Mouse (Mus musculus) MEL (cell line): ENCODE measurements at regions not wholly inside any gene's neighbourhood (a gene's known extent, or its start where the extent isn't known, plus 50 kb on each side); places are given as distances from the start of the nearest gene placed in this dataset.

Experiments used
- DNase-seq: peaks from one replicate; pipeline ENCODE4 v3.0.0; 2011; ENCODE audit warnings: low read depth, low spot score
- H3K27ac ChIP-seq: 2 replicates; pipeline ENCODE4 v1.5.1; 2012; ENCODE audit warnings: low read depth, mild to moderate bottlenecking, control low read depth, low read length, moderate library complexity; ENCODE audit not compliant: control insufficient read depth
- H3K27me3 ChIP-seq, 2 experiments: fragments of 150-350 bp in 1 of 2; sonication (generic) in 1 of 2; 2 replicates each; pipeline ENCODE4 v1.6.1; 2012; ENCODE audit warnings: low read length in 2 of 2, mild to moderate bottlenecking in 2 of 2, improper control_type of control experiment in 1 of 2, moderate library complexity in 1 of 2; ENCODE audit not compliant: insufficient read depth in 2 of 2, control insufficient read depth in 1 of 2
- H3K36me3 ChIP-seq, 2 experiments: 2 replicates each; pipeline ENCODE4 v1.6.1; 2012 to 2014; ENCODE audit warnings: low read length in 2 of 2, improper control_type of control experiment in 1 of 2, inconsistent platforms in 1 of 2, mild to moderate bottlenecking in 1 of 2; ENCODE audit not compliant: insufficient read depth in 2 of 2, control insufficient read depth in 1 of 2
- H3K4me1 ChIP-seq, 2 experiments: fragments of 150-350 bp in 1 of 2; sonication (generic) in 1 of 2; 2 replicates each; pipeline ENCODE4 v1.6.1; 2012; ENCODE audit warnings: low read length in 2 of 2, improper control_type of control experiment in 1 of 2, mild to moderate bottlenecking in 1 of 2; ENCODE audit not compliant: insufficient read depth in 2 of 2, control insufficient read depth in 1 of 2
- H3K4me3 ChIP-seq, 2 experiments: fragments of 150-350 bp in 1 of 2; sonication (generic) in 1 of 2; 2 replicates each; pipeline ENCODE4 v1.5.1; 2012; ENCODE audit warnings: low read depth in 2 of 2, low read length in 2 of 2, mild to moderate bottlenecking in 2 of 2, moderate library complexity in 2 of 2, control low read depth in 1 of 2, improper control_type of control experiment in 1 of 2; ENCODE audit not compliant: control insufficient read depth in 1 of 2, insufficient read depth in 1 of 2
- H3K79me2 ChIP-seq: 2 replicates; pipeline ENCODE4 v1.6.1; 2012; ENCODE audit warnings: mild to moderate bottlenecking, low read length, moderate library complexity; ENCODE audit not compliant: control insufficient read depth, poor library complexity, insufficient read depth
- H3K9ac ChIP-seq: 2 replicates; pipeline ENCODE4 v1.6.1; 2012; ENCODE audit warnings: low read depth, mild to moderate bottlenecking, control low read depth, low read length, moderate library complexity; ENCODE audit not compliant: control insufficient read depth, poor library complexity, severe bottlenecking
- H3K9me3 ChIP-seq: fragments of 150-350 bp; sonication (generic); replicated peaks from 2 replicates; pipeline ENCODE4 v1.6.1; 2012; ENCODE audit warnings: mild to moderate bottlenecking, low read length, improper control_type of control experiment, moderate library complexity; ENCODE audit not compliant: insufficient read depth
- CTCF ChIP-seq, 3 experiments: IDR thresholded peaks in 2 of 3; conservative IDR thresholded peaks in 1 of 3; 2 replicates each; pipeline ENCODE4 v1.5.1; 2011 to 2012; ENCODE audit warnings: low read length in 3 of 3, low read depth in 2 of 3, mild to moderate bottlenecking in 2 of 3, improper control_type of control experiment in 1 of 3, inconsistent platforms in 1 of 3, mixed read lengths in 1 of 3, moderate library complexity in 1 of 3; ENCODE audit not compliant: control insufficient read depth in 1 of 3, insufficient read depth in 1 of 3, poor library complexity in 1 of 3, severe bottlenecking in 1 of 3
- ELF1 ChIP-seq: IDR thresholded peaks from 2 replicates; pipeline ENCODE4 v1.6.1; 2014; ENCODE audit warnings: low read depth, mild to moderate bottlenecking, inconsistent platforms, low read length, improper control_type of control experiment, moderate library complexity
- GATA1 ChIP-seq: IDR thresholded peaks from 2 replicates; pipeline ENCODE4 v1.6.1; 2011; ENCODE audit warnings: low read depth, low read length, improper control_type of control experiment
- HCFC1 ChIP-seq: IDR thresholded peaks from 2 replicates; pipeline ENCODE4 v1.6.1; 2012; ENCODE audit warnings: low read depth, mild to moderate bottlenecking, inconsistent platforms, low read length, improper control_type of control experiment, moderate library complexity
- MAX ChIP-seq: IDR thresholded peaks from 2 replicates; pipeline ENCODE4 v1.6.1; 2011; ENCODE audit warnings: low read length, improper control_type of control experiment
- MXI1 ChIP-seq: IDR thresholded peaks from 2 replicates; pipeline ENCODE4 v1.6.1; 2011; ENCODE audit warnings: mild to moderate bottlenecking, low read depth, low read length, improper control_type of control experiment
- MYC ChIP-seq: IDR thresholded peaks from 2 replicates; pipeline ENCODE4 v1.6.1; 2011; ENCODE audit warnings: low read depth, mild to moderate bottlenecking, low read length, improper control_type of control experiment, moderate library complexity
- POLR2A ChIP-seq, 2 experiments: IDR thresholded peaks; 2 replicates each; pipeline ENCODE4 v1.6.1; 2011 to 2012; ENCODE audit warnings: low read length in 2 of 2, mild to moderate bottlenecking in 2 of 2, control low read depth in 1 of 2, improper control_type of control experiment in 1 of 2, low read depth in 1 of 2, moderate library complexity in 1 of 2; ENCODE audit not compliant: control insufficient read depth in 1 of 2, insufficient read depth in 1 of 2, poor library complexity in 1 of 2
- POLR2AphosphoS2 ChIP-seq: IDR thresholded peaks from 2 replicates; pipeline ENCODE4 v1.6.1; 2011; ENCODE audit warnings: low read length, improper control_type of control experiment
- RAD21 ChIP-seq: IDR thresholded peaks from 2 replicates; pipeline ENCODE4 v1.6.1; 2011; ENCODE audit warnings: mild to moderate bottlenecking, low read depth, low read length, improper control_type of control experiment
- RCOR1 ChIP-seq: IDR thresholded peaks from 2 replicates; pipeline ENCODE4 v1.6.1; 2012; ENCODE audit warnings: low read depth, mild to moderate bottlenecking, inconsistent platforms, low read length, improper control_type of control experiment
- SIN3A ChIP-seq: IDR thresholded peaks from 2 replicates; pipeline ENCODE4 v1.6.1; 2012; ENCODE audit warnings: low read length, improper control_type of control experiment, inconsistent platforms
- SMC3 ChIP-seq: IDR thresholded peaks from 2 replicates; pipeline ENCODE4 v1.6.1; 2011; ENCODE audit warnings: low read depth, low read length, improper control_type of control experiment
- ZC3H11A ChIP-seq: IDR thresholded peaks from 2 replicates; pipeline ENCODE4 v1.6.1; 2012; ENCODE audit warnings: low read depth, mild to moderate bottlenecking, inconsistent platforms, low read length, improper control_type of control experiment
- ZMIZ1 ChIP-seq: IDR thresholded peaks from 2 replicates; pipeline ENCODE4 v1.6.1; 2012; ENCODE audit warnings: low read depth, mild to moderate bottlenecking, inconsistent platforms, low read length, improper control_type of control experiment, moderate library complexity

- H3K9me3 ChIP-seq = no peaks in the 10 kb centered on the region
- no peaks in the 10 kb centered on the region for H3K27me3 ChIP-seq
- peaks cover 0 to 8% of the 10 kb centered on the region in 2 experiments; a peak in 2 of 4 replicates for H3K36me3 ChIP-seq
- no peak overlapping the region for H3K4me3 ChIP-seq
- DNase-seq = peak; percentile 87
- H3K9ac ChIP-seq = no peak overlapping the region
- H3K27ac ChIP-seq = no peak overlapping the region
- H3K79me2 ChIP-seq = peaks cover 8% of the 10 kb centered on the region
- peaks cover 0 to 8% of the 10 kb centered on the region in 2 experiments; a peak in 2 of 4 replicates for H3K4me1 ChIP-seq
- TF ChIP-seq ZMIZ1 (no peak), MAX (0 out of 2 replicates have a peak, but pooled peaks have one; percentile 60), ZC3H11A (peak; percentile 41; the same call in 1 of the 2 replicates), HCFC1 (0 out of 2 replicates have a peak, but pooled peaks have one; percentile 15), ELF1 (0 out of 2 replicates have a peak, but pooled peaks have one; percentile 37), POLR2AphosphoS2 (no peak), GATA1 (peak; percentile 65; the same call in 1 of the 2 replicates), MYC (peak; percentile 75; the same call in 1 of the 2 replicates), SMC3 (peak; percentile 74), POLR2A (IDR thresholded peaks at IDR 0.05; ENCODE audit: control insufficient read depth in 1 of 2, insufficient read depth in 1 of 2, low read depth in 1 of 2, low read length in 2 of 2, poor library complexity in 1 of 2) (no peak), RAD21 (peak; percentile 86), SIN3A (0 out of 2 replicates have a peak, but pooled peaks have one; percentile 36), CTCF (IDR thresholded peaks at IDR 0.05 in 2 of 3, conservative IDR thresholded peaks at IDR 0.05 in 1 of 3; ENCODE audit: control insufficient read depth in 1 of 3, insufficient read depth in 1 of 3, low read depth in 2 of 3, low read length in 3 of 3, poor library complexity in 1 of 3, severe bottlenecking in 1 of 3) (peak; percentile 90 to 98 (median 95))
Observed at GRCm38 (mm10) chr11:45794361-45794981, 57.4 kb upstream of the Clint1 start.

GRCm38 (mm10) chr11:45795322-45795721 is 56.5 kb upstream of the Clint1 start:
- H3K36me3 ChIP-seq = peaks cover 0 to 8% of the 10 kb centered on the region in 2 experiments; a peak in 2 of 4 replicates
- H3K9ac ChIP-seq = no peak overlapping the region
- no peak overlapping the region for H3K4me3 ChIP-seq
- no peak overlapping the region for H3K27ac ChIP-seq
- H3K79me2 ChIP-seq = peaks cover 5% of the 10 kb centered on the region; the same call in 1 of the 2 replicates
- no peaks in the 10 kb centered on the region for H3K9me3 ChIP-seq
- H3K4me1 ChIP-seq = peaks cover 0 to 8% of the 10 kb centered on the region in 2 experiments; a peak in 2 of 4 replicates
- TF ChIP-seq MXI1 (peak; percentile 44; the same call in 1 of the 2 replicates), POLR2A (IDR thresholded peaks at IDR 0.05; ENCODE audit: control insufficient read depth in 1 of 2, insufficient read depth in 1 of 2, low read depth in 1 of 2, low read length in 2 of 2, poor library complexity in 1 of 2) (0 out of 4 replicates have a peak, but pooled peaks of 1 of the 2 experiments have one; percentile 1), RCOR1 (0 out of 2 replicates have a peak, but pooled peaks have one; percentile 21), GATA1 (no peak)
- no peak for DNase-seq
- H3K27me3 ChIP-seq = no peaks in the 10 kb centered on the region
